Mouse (Mus musculus) monocyte, adult 5-6 weeks (primary cell): ENCODE measurements around the gene Hipk2. TPM values are rescaled to one million over a fixed set of nuclear protein-coding genes. Genes with fewer than 3 reads are reported as not detected.

ENCODE experiments used
- ATAC-seq: fragments of 153-309, 156-312 bp; replicated peaks from 2 replicates; pipeline ENCODE4 v1.8.0; 2017; ENCODE audit warnings: mild to moderate bottlenecking; ENCODE audit not compliant: low TSS enrichment, insufficient number of reproducible peaks, severe bottlenecking, poor library complexity, low FRiP score
- total RNA-seq: library from RNA; stranded (forward); fragments of 200-1000, 200-491, 200-594 nt; gene quantifications from 3 replicates; pipeline ENCODE4 v1.2.3, GENCODE M21; 2017

The Hipk2 gene
- total RNA-seq: 12.4 to 19.1 TPM (median 13.0 TPM) in 3 replicates

GRCm38 (mm10) chr6:38876071-38876911 is at the start of gene Hipk2:
TSS of gene Hipk2 (minus strand) at chr6:38876165.
- peak; percentile 9; the same call in 1 of the 2 replicates for ATAC-seq

DNA sequence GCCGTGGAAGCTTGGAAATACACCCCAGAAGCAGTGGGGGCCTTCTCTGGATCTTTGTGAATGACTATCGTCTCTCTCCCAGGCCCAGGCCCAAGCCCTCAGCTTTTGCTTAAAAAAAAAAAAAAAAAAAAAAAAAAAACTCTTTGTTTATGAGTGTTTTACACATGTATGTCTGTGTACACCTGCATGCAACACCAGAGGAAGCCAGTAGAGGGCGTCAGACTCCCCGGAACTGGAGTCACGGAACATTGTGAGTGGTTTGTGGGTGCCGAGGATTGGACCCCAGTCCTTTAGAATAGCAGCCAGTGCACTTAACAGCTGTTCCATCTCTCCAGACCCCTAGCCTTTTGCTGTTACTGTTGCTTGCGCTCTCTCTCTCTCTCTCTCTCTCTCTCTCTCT is 49.8 kb upstream of the Hipk2 start:
- ATAC-seq: no peak

GRCm38 (mm10) chr6:38923870-38924817 is 48.2 kb upstream of the Hipk2 start:
- 0 out of 2 replicates have a peak, but pooled peaks have one; percentile 23 for ATAC-seq

DNA sequence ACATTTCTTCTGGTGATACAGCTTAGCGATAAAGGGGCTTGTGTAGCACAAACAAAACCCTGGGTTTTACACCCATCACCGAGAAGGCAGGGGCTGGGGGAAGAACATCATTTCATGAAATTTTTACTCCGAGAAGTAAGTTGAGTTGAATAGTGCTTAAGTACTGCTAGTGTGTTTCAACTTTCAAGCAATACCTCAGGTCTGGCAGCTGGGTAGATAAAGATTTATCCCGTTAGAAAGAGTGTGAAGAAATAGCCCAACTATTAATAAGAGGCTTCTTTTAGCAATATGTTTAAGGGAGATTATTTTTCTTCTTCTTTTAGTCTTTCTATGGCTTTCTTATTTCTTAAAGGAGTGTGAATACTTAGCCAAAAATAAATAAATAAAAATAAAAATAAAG is 47.5 kb upstream of the Hipk2 start:
- no peak for ATAC-seq

DNA sequence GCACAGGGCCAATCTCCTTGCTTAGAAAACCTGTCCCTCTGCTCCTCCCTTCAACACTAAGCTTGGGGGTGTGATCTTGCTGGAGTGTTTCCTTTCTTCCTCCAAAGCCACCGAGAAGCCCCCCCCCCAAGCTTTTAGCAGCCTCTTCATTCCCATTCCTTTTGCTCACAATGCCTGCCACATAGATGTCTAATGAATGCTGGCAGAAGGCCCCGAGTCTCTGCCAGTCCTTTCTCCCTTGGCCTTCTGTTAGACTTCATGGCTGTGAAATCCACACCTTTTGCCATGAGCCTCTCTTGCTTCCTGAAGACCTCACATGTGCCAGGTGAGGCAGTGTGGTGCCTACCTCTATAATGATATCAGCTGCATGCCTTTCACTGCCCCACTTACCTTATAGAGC is 46.6 kb upstream of the Hipk2 start:
- ATAC-seq: no peak

- no peak for ATAC-seq
Measured at GRCm38 (mm10) chr6:38921810-38922116, 45.8 kb upstream of the Hipk2 start.

- ATAC-seq: no peak
Measured at GRCm38 (mm10) chr6:38921095-38921809, 45.3 kb upstream of the Hipk2 start.

GRCm38 (mm10) chr6:38920141-38920540 is 44.2 kb upstream of the Hipk2 start:
- ATAC-seq: no peak

DNA sequence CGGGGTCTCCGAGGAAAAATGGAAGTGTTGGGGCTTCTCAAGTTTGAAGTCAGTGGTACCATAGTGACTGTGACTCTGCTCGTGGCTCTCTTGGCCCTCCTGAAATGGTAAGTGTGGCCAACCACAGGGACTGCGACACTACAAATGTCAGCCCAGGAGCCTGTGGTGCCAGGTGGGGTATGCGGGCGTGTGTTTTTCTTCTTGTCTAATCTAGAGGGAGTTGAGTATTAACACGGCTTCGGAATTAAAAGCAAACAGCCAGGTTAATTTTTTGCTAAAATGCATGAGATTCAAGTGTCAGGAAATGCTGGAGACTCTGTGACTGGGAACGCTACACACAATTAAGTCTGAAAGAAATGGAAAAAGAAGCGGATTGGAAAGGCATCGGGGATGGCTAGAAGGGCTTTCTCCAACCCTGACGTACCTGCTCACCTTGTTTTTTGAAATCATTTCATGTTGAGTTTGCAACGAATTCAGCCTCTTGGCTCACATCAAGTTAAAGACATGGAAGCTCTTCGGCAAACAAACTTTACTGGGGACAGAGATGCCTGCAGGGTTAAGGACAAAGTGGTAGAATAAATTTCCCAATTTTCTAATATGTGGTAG is 43.3 kb upstream of the Hipk2 start:
- ATAC-seq: 0 out of 2 replicates have a peak, but pooled peaks have one; percentile 5

GRCm38 (mm10) chr6:38918728-38919127 is 42.8 kb upstream of the Hipk2 start:
- ATAC-seq: 0 out of 2 replicates have a peak, but pooled peaks have one; percentile 33

- ATAC-seq: no peak
Measured at GRCm38 (mm10) chr6:38917415-38917814, 41.5 kb upstream of the Hipk2 start.

- no peak for ATAC-seq
Measured at GRCm38 (mm10) chr6:38916571-38916970, 40.6 kb upstream of the Hipk2 start.

DNA sequence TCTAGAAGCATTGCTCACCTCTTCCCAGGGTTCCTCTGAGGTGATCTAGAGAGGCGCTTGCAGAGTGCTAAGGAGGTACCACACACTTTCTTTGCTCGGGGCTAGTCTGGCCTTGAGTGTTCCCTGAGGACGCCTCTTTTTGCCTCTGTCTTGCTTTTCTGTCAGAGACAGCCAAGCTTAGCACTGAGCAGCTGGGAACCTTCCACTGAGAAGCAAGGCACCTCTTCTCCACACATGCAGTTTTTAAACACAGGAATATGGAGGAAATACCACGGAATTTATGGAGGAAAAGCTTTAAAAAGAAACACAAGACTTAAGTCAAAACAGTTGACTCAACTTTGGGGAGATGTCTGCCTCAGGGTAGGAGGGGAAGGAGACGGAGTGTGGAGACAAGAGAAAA is 39.8 kb upstream of the Hipk2 start:
- no peak for ATAC-seq

DNA sequence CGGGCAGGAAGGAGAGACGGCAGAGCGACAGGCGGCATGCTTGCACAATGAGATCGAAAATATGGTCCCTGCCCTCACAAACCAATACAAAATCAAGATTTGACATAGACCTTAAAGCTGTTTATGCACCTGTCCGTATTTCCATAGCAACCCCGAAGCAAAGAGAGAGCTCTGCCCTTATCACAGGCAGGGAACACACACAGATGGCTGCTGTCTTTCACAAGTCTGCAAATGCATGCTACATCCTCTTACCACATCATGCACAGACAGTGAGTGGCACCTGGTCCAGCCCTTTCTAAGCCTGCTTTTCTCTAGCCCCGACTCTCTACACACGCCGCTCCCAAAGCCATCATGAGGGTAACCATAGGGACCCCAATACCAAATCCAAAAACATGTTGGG is 38.2 kb upstream of the Hipk2 start:
- no peak for ATAC-seq

DNA sequence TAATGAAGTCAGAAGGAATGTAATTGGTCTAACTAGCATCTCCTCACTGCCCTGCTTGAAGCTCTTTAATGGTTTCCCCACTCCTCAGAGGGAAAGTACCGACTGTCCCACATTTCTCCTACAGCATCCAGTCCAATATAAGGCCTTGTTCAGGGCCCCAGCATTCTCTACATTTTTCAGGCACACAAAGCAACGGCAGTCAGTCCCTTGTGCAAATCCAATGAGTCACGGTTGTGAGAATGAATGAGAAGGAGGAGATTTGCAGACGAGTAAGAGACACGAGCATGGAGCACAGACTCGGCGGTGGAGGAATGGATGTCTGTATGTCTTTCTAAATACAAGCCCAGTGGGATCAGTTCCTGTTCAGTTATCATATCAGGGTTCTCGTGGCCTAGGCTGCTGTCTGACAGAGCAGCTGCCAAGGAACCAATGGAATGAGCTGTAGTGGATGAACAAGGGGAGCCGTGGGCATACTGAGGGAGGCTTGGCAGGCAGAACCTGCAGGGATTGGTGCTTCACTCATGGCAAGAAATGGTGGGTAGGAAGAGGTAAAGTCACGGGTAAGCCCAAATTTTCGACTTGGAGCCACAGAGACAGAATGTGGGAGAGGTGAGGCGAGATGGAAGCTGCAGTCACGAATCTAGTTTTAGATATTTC is 37.5 kb upstream of the Hipk2 start:
- ATAC-seq: no peak

DNA sequence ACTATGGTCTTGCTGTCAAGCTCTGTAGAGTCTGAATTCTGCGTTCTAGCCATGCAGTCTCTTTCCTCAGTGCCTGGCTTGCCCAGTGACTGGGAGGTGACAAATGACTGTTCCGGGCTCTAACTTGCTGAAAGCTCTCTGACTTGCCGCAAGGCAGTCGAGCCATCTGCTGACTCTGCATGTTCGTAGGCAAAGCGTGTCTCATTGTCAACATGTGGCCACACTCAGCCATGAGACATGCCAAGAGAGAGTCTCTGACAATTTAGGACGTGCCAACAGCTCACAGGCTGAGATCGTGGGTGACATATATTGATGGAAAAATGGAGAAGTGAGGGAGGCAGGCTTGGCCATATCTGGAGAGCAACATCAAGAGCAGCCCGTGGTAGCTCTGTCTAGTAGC is 36.9 kb upstream of the Hipk2 start:
- ATAC-seq: no peak

GRCm38 (mm10) chr6:38912121-38912660 is 36.2 kb upstream of the Hipk2 start:
- ATAC-seq: no peak
